Mouse (Mus musculus) urinary bladder, postnatal 4 days (tissue): Measurements from ENCODE around the gene Gm10382.
"Not testable (repeated sequence)": the region's sequence is repeated elsewhere in the genome, so short reads cannot be mapped to it uniquely, and the experiment has no call there.

Experiments used
- DNase-seq, 2 experiments: peaks; one replicate each; pipeline ENCODE4 v3.0.0; 2021 to 2022; ENCODE audit warnings: low spot score in 2 of 2

Gene Gm10382

DNA sequence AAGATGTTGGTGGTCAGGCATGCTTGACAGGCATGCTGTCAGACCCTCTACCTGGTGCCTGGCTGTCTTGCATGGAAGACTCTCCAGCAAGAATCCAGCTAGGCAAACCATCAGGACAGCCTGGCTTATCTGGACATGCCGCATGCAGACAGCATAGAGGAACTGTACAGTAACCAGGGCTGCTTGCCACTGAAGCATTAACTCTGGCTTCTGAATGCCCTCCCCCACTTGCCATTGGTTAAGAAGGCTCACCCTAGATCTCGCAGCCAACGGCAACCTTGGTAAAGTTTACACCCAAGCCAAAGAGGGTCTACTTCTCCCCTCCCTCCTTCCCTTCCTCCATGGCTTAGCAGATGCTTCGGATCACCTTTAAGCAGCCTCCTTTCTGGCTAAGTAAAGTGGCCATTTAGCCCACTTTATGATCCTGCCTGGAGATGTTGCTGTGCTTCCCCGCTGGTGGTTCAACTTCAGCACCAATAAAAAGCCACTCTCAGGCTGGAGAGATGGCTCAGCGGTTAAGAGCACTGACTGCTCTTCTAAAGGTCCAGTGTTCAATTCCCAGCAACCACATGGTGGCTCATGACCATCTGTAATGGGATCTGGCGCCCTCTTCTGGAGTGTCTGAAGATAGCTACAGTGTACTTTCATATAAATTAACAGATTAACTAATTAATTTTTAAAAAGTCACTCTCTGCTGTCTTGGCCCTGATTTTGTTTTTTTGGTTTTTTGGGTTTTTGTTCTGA, 18.0 kb upstream of the Gm10382 start:
- no peak for DNase-seq

DNA sequence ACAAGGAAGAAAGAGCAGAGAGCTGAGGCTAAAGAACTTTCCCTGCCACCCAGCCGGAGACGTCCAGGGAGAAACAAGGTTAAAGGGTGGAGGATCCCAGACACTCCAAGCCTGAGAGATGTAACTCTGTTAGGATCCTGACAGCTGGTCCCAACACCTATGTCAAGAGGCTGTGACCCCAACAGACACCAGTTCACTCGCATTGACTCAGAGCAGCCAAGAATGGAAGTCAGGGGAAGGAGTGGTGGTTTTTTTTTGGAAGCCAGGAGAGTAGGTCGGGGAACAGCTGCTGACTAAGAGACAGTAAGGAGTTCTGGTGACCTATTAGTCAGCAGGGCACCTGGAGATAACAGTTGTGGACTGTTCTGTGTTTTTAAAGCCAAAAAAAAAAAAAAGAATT, 17.1 kb upstream of the Gm10382 start:
- DNase-seq: no peak

DNA sequence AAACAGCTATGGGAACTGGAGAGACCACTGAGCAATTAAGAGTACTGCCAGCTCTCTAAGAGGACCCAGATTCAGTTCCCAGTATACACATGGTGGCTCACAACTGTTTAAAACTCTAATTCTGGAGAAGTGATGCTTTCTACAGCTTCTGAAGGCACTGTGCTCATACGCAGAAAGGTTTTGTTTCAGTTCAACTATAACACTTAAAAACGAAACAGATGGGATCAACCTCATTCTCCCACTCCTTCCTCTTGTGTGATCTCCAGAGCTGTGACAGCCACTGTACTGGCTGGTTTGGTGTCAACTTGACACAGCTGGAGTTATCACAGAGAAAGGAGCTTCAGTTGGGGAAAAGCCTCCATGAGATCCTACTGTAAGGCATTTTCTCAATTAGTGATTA, 13.3 kb upstream of the Gm10382 start:
- no peak for DNase-seq

GRCm38 (mm10) chr5:125377214-125377613, 11.9 kb upstream of the Gm10382 start:
- DNase-seq: no peak

- no peak for DNase-seq
These were observed 10.2 kb upstream of the Gm10382 start for GRCm38 (mm10) chr5:125378919-125379318.

GRCm38 (mm10) chr5:125381954-125382672, 7.0 kb upstream of the Gm10382 start:
- DNase-seq: no peak

GRCm38 (mm10) chr5:125382673-125383558, 6.2 kb upstream of the Gm10382 start:
- DNase-seq: peak in 1 of 2 experiments; percentile 38

DNA sequence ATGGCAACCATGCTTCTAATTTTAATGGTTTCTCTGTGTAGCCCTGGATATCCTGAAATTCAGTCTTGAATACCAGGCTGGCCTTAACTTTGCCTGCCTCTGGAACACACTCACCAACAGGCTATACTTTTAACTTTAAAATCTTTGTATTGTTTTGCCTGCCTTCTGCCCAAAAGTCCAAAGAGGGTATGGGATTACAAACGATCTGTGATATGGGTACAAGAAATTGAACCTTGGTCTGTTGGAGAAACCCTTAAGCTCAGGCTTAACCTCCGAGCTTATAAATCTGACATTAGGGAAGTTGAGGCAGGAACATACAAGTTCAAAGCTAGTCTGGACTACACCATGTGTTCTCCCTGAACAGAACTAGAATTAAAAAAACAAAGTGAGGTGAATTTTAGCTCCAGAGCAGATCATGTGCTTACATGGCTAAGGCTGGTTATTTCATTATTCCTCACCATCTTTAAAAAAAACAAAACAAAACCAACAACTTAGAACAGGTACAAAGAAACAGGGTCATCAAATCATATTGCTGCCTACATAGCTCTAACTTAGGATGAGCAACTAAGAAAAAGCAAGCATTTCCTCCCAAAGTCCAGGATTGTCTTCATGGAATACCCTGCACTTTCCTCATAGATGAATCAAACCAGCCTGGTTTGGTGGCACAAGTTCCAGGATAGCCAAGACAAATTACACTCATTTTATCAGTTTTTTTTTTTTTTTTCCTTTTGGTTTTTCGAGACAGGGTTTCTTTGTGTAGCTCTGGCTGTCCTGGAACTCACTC, 5.3 kb upstream of the Gm10382 start:
- no peak for DNase-seq

- DNase-seq: no peak
These were observed 4.5 kb upstream of the Gm10382 start for GRCm38 (mm10) chr5:125384512-125385214.

- DNase-seq: no peak
These were observed 3.7 kb upstream of the Gm10382 start for GRCm38 (mm10) chr5:125385215-125385940.

DNA sequence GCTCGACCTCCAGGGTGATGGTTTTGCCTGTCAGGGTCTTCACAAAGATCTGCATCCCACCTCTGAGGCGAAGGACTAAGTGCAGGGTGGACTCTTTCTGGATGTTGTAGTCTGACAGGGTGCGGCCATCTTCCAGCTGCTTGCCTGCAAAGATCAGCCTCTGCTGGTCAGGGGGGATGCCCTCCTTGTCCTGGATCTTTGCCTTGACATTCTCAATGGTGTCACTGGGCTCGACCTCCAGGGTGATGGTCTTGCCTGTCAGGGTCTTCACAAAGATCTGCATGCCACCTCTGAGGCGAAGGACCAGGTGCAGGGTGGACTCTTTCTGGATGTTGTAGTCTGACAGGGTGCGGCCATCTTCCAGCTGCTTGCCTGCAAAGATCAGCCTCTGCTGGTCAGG, 1.8 kb upstream of the Gm10382 start:
- DNase-seq: not testable (repeated sequence)

- no peak for DNase-seq
These were observed 597 bp upstream of the Gm10382 start for GRCm38 (mm10) chr5:125388358-125389092.

- DNase-seq: peak; percentile 83 to 89
These were observed 688 bp downstream of the Gm10382 start, which contains the start of gene Ubc for GRCm38 (mm10) chr5:125389579-125390441. Ubc (minus strand) TSS chr5:125390202.

DNA sequence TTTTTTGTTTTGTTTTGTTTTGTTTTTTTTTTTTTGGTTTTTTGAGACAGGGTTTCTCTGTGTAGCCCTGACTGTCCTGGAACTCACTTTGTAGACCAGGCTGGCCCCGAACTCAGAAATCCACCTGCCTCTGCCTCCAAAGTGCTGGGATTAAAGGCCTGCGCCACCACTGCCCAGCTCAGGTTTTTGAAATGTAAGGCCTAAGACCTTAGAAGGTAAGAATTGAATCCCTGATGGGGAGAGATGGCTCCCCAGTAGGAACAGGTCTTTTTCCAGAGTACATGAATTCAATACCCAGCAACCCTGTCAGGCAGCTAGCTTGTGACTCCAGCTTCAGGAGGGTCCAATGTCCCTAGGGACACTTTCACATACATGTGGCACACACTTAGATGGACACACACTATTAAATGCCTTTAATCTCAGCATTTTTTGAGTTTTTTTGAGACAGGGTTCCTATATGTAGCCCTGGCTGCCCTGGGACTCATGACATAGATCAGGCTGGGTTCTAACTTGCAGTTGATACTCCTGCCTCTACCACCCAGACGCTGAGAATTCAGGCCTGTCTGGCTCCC, 1.9 kb downstream of the Gm10382 start:
- no peak for DNase-seq

GRCm38 (mm10) chr5:125391609-125392008, 2.5 kb downstream of the Gm10382 start:
- peak in 1 of 2 experiments; percentile 40 for DNase-seq

DNA sequence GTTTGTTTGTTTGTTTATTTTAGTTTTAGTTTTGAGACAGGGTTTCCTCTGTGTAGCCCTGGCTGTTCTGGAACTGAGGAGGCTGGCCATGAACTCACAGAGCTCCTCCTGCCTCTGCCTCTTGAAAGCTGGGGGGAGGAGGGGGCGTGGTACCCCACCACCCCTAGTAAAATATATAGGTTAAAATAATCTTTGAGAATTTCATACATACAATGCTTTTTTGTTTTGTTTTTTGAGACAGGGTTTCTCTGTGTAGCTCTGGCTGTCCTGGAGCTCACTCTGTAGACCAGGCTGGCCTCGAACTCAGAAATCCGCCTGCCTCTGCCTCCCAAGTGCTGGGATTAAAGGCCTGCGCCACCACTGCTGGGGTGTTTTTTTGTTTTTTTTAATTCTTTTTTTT, 3.1 kb downstream of the Gm10382 start:
- DNase-seq: not testable (repeated sequence)

DNA sequence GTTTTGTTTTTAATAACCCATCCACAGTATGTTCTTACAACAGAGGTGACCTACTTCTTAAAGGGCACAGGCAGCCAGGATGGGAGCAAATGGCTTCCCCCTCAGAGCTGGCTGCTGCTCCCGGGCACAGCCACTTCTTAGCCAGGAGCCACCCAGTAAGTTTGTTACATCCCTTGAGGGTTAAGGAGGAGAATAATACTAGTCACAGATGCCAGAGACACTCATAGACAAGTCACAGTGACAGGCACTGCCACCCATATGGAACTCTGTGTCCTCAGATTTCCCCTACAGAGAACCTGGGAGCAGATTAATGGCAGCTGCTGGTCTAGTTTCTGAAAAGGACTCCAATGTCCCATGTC, 3.5 kb downstream of the Gm10382 start:
- DNase-seq: no peak

- peak; percentile 94 to 96 for DNase-seq
These were observed 4.0 kb downstream of the Gm10382 start for GRCm38 (mm10) chr5:125392977-125393621.
